Mouse (Mus musculus): ENCODE measurements around the gene Kcna5. TPM values are rescaled to one million over a fixed set of nuclear protein-coding genes. Genes with fewer than 3 reads are reported as not detected.
A peak's percentile ranks its signal among the peaks of the same experiment; 100 is the strongest.

The Kcna5 gene
- polyA plus RNA-seq (2015; fragmentation: Nextera tagmentation; extraction: Ambion mirVana), result 4.8 and 5.0 TPM in 2 replicates

- peak within 1 kb of the TSS; percentile 33 for H3K4me3 ChIP-seq (ENCODE audit: low read length)
- peaks cover 16% of the 10 kb centered on the region for H3K27me3 ChIP-seq (ENCODE audit: insufficient read depth, low read length)
- ATAC-seq (ENCODE audit: low FRiP score, low TSS enrichment), result peak; percentile 92
- H3K36me3 ChIP-seq (ENCODE audit: insufficient read depth, low read length), result no peaks in the 10 kb centered on the region
- H3K4me1 ChIP-seq (ENCODE audit: insufficient read depth, low read length), result peaks cover 20% of the 10 kb centered on the region
- H3K9me3 ChIP-seq (ENCODE audit: low read length), result no peaks in the 10 kb centered on the region
- H3K27ac ChIP-seq (ENCODE audit: low read length), result peak within 1 kb of the TSS; percentile 69
- peak within 1 kb of the TSS; percentile 53 for H3K9ac ChIP-seq (replicated peaks; ENCODE audit: low read length)
- H3K4me2 ChIP-seq (replicated peaks; ENCODE audit: low read depth, low read length), result peak within 1 kb of the TSS; percentile 60
- 2% methylated on average over 15 of the region's 15 CpGs for WGBS
Observed at GRCm38 (mm10) chr6:126535208-126535910, at the start of gene Kcna5. Kcna5 (minus strand) TSS chr6:126535412.

DNA sequence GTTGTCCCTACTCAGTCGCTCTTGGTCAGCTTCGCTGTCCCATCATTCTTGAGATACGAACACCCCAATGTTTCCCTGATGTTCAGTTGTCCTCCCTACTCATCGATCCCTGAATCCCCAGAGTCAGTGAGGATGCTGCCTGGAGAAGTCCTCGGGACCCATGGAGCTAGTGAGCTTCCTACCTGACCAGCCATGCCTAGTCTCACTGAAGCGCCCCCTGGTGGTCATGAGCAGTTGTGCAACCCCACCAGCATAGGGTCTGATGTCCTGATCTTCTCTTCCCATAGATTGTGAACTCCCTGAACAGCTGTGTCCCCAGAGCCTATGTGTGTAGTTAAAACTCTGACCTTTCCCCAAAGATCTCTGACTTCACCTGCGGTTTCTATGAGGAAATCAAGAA, 47.9 kb upstream of the Kcna5 start:
- no peak for ATAC-seq (ENCODE audit: low FRiP score, low TSS enrichment)
- 63% methylated on average over 7 of the region's 7 CpGs for whole genome bisulfite sequencing
- Histone ChIP-seq H3K9ac (replicated peaks; ENCODE audit: low read length) (no peak overlapping the region), H3K27me3 (ENCODE audit: insufficient read depth, low read length) (no peaks in the 10 kb centered on the region), H3K4me1 (ENCODE audit: insufficient read depth, low read length) (no peaks in the 10 kb centered on the region), H3K4me3 (ENCODE audit: low read length) (no peak overlapping the region), H3K4me2 (replicated peaks; ENCODE audit: low read depth, low read length) (no peak overlapping the region), H3K9me3 (ENCODE audit: low read length) (no peaks in the 10 kb centered on the region), H3K27ac (ENCODE audit: low read length) (no peak overlapping the region), H3K36me3 (ENCODE audit: insufficient read depth, low read length) (no peaks in the 10 kb centered on the region)

DNA sequence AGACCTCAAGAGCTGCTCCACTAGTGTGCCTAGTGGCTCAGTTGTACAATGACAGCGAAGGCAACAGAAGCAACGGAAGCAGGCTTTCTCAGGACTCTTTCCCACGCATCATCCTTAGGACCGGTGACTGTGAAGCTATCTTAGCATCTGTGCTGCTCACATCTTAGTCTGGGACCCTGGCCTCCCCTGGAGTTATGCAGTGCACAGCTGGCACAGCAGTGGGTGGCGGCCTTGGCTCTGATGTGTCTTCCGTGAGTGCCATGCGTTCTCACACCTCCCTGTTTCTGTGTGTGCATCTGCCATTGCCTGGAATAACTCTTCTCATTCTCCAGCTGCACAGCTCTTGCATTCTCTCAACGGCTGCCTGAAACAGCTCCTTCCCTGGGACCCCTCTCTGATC, 46.4 kb upstream of the Kcna5 start:
- Histone ChIP-seq H3K27ac (ENCODE audit: low read length) (no peak overlapping the region), H3K9ac (replicated peaks; ENCODE audit: low read length) (no peak overlapping the region), H3K4me1 (ENCODE audit: insufficient read depth, low read length) (no peaks in the 10 kb centered on the region), H3K36me3 (ENCODE audit: insufficient read depth, low read length) (no peaks in the 10 kb centered on the region), H3K27me3 (ENCODE audit: insufficient read depth, low read length) (no peaks in the 10 kb centered on the region), H3K9me3 (ENCODE audit: low read length) (no peaks in the 10 kb centered on the region), H3K4me3 (ENCODE audit: low read length) (no peak overlapping the region), H3K4me2 (replicated peaks; ENCODE audit: low read depth, low read length) (no peak overlapping the region)
- WGBS, result 86% methylated on average over 8 of the region's 8 CpGs
- ATAC-seq (ENCODE audit: low FRiP score, low TSS enrichment), result no peak

DNA sequence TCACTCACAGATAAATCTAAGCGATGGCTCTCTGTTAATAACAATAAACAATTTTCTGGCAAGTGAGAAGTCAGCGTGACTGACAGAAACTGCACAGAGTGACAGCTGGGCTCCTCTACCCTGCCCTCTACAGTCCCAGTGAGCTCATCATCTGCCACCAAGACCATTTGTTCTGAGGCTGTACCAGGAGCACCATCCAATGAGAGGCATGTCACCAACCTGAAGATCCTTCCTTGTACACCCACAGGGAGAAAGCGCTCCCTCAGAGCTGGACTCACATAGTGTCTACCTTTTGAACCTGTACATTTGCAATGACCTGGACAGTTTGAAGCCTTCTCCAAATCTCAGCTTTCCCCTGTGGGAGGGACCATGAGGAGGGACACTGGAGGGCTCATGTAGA, 45.4 kb upstream of the Kcna5 start:
- Histone ChIP-seq H3K4me1 (ENCODE audit: insufficient read depth, low read length) (no peaks in the 10 kb centered on the region), H3K4me2 (replicated peaks; ENCODE audit: low read depth, low read length) (no peak overlapping the region), H3K4me3 (ENCODE audit: low read length) (no peak overlapping the region), H3K9ac (replicated peaks; ENCODE audit: low read length) (no peak overlapping the region), H3K27me3 (ENCODE audit: insufficient read depth, low read length) (no peaks in the 10 kb centered on the region), H3K9me3 (ENCODE audit: low read length) (no peaks in the 10 kb centered on the region), H3K27ac (ENCODE audit: low read length) (no peak overlapping the region), H3K36me3 (ENCODE audit: insufficient read depth, low read length) (no peaks in the 10 kb centered on the region)
- ATAC-seq (ENCODE audit: low FRiP score, low TSS enrichment), result no peak
- WGBS, result 88% methylated on average over 3 of the region's 3 CpGs

DNA sequence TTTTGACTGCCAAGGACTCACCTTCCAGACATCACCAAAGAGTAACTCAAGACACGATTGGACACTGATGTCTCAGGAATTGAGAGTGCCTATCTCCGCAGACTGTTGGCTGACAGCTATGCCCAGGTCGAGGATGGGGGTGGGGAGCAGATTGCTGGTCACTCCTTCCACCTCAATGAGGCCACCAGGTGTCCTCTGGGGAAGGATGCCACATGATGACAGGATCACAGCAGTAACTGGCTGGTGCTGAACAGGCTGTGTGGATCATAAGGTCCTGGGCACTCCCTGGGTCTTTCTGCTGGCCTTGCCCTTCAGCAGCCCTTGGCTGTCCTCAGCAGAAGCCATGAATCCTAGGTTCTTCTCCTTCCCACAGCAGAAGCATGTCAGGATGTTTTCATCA, 42.2 kb upstream of the Kcna5 start:
- H3K27ac ChIP-seq (ENCODE audit: low read length), result no peak overlapping the region
- 0 out of 2 replicates have a peak, but pooled peaks cover 8% of the 10 kb centered on the region for H3K4me1 ChIP-seq (ENCODE audit: insufficient read depth, low read length)
- H3K4me3 ChIP-seq (ENCODE audit: low read length), result no peak overlapping the region
- ATAC-seq (ENCODE audit: low FRiP score, low TSS enrichment), result no peak
- H3K9ac ChIP-seq (replicated peaks; ENCODE audit: low read length), result no peak overlapping the region
- no peaks in the 10 kb centered on the region for H3K36me3 ChIP-seq (ENCODE audit: insufficient read depth, low read length)
- H3K9me3 ChIP-seq (ENCODE audit: low read length), result no peaks in the 10 kb centered on the region
- WGBS, result 76% methylated on average over 3 of the region's 3 CpGs
- H3K27me3 ChIP-seq (ENCODE audit: insufficient read depth, low read length), result no peaks in the 10 kb centered on the region
- no peak overlapping the region for H3K4me2 ChIP-seq (replicated peaks; ENCODE audit: low read depth, low read length)

- H3K27me3 ChIP-seq (ENCODE audit: insufficient read depth, low read length), result no peaks in the 10 kb centered on the region
- H3K4me3 ChIP-seq (ENCODE audit: low read length), result no peak overlapping the region
- no peak for ATAC-seq (ENCODE audit: low FRiP score, low TSS enrichment)
- 0 out of 2 replicates have a peak, but pooled peaks cover 8% of the 10 kb centered on the region for H3K4me1 ChIP-seq (ENCODE audit: insufficient read depth, low read length)
- H3K4me2 ChIP-seq (replicated peaks; ENCODE audit: low read depth, low read length), result no peak overlapping the region
- no peaks in the 10 kb centered on the region for H3K36me3 ChIP-seq (ENCODE audit: insufficient read depth, low read length)
- H3K27ac ChIP-seq (ENCODE audit: low read length), result no peak overlapping the region
- H3K9me3 ChIP-seq (ENCODE audit: low read length), result no peaks in the 10 kb centered on the region
- 44% methylated on average over 1 of the region's 1 CpGs for WGBS
- H3K9ac ChIP-seq (replicated peaks; ENCODE audit: low read length), result no peak overlapping the region
Observed at GRCm38 (mm10) chr6:126576566-126576965, 41.4 kb upstream of the Kcna5 start.

DNA sequence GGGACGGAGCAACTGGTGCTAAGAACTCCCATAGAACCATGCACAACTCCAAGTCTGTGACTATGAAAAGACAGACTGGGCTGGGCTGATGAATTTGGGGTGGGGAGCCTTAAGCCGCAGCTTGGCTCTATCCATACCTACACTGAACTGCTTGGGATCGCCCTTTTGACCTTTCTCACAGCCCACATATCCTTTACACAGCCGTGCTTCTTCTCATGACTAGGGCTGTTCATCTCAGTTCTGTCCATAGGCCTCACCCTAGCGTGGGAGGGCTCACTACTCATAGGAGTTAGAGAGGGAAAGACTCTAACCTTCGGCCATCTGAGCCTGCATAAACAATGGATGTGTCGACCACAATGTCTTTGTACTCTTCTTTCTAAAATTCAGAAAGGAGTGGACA, 39.6 kb upstream of the Kcna5 start:
- Histone ChIP-seq H3K27me3 (ENCODE audit: insufficient read depth, low read length) (no peaks in the 10 kb centered on the region), H3K4me3 (ENCODE audit: low read length) (no peak overlapping the region), H3K4me2 (replicated peaks; ENCODE audit: low read depth, low read length) (no peak overlapping the region), H3K4me1 (ENCODE audit: insufficient read depth, low read length) (0 out of 2 replicates have a peak, but pooled peaks cover 8% of the 10 kb centered on the region), H3K36me3 (ENCODE audit: insufficient read depth, low read length) (no peaks in the 10 kb centered on the region), H3K9me3 (ENCODE audit: low read length) (no peaks in the 10 kb centered on the region), H3K9ac (replicated peaks; ENCODE audit: low read length) (no peak overlapping the region), H3K27ac (ENCODE audit: low read length) (no peak overlapping the region)
- peak; percentile 76 for ATAC-seq (ENCODE audit: low FRiP score, low TSS enrichment)
- 39% methylated on average over 7 of the region's 7 CpGs for WGBS

DNA sequence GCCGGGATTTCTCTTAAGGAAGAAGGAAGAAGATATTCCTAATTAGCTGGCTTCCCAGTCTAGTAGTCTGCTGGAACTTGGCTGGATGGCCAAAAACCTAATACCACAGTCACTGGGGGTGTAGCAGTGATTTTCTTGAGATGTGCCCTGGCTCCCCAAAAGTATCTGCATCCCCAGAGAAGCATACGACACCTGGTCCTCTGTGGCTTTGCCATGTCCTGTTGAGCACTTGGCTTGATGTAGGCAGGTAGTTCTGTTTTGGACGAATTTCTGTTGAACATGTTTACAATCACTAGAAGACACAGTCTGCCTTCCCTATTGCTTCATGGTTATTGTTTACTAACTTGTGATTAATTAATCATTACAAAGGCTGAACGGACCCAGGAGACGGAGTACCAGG, 37.8 kb upstream of the Kcna5 start:
- no peaks in the 10 kb centered on the region for H3K27me3 ChIP-seq (ENCODE audit: insufficient read depth, low read length)
- 77% methylated on average over 5 of the region's 5 CpGs for WGBS
- H3K36me3 ChIP-seq (ENCODE audit: insufficient read depth, low read length), result no peaks in the 10 kb centered on the region
- H3K27ac ChIP-seq (ENCODE audit: low read length), result no peak overlapping the region
- 0 out of 2 replicates have a peak, but pooled peaks cover 8% of the 10 kb centered on the region for H3K4me1 ChIP-seq (ENCODE audit: insufficient read depth, low read length)
- no peak overlapping the region for H3K9ac ChIP-seq (replicated peaks; ENCODE audit: low read length)
- no peak overlapping the region for H3K4me2 ChIP-seq (replicated peaks; ENCODE audit: low read depth, low read length)
- no peak for ATAC-seq (ENCODE audit: low FRiP score, low TSS enrichment)
- H3K4me3 ChIP-seq (ENCODE audit: low read length), result no peak overlapping the region
- H3K9me3 ChIP-seq (ENCODE audit: low read length), result no peaks in the 10 kb centered on the region

DNA sequence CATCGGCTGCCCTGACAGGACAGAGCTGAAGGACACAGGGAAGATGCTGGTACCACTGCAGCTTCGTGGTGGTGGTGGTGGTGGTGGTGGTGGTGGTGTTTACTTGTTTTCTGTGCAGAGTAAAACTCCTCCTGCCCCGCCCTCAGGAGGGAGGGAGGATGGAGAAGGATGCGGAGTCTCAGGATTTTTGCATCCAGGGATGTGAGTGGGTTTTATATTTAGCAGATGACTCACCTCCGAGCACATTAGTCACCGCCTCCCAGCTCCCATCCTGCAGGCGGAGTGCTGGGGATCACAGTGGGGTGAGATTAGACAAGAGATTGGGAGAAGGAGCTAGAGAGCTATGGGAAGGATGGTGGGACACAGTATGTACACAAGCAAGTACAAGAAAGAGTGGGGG, 34.6 kb upstream of the Kcna5 start:
- no peak overlapping the region for H3K4me3 ChIP-seq (ENCODE audit: low read length)
- no peak overlapping the region for H3K9ac ChIP-seq (replicated peaks; ENCODE audit: low read length)
- H3K36me3 ChIP-seq (ENCODE audit: insufficient read depth, low read length), result no peaks in the 10 kb centered on the region
- H3K4me1 ChIP-seq (ENCODE audit: insufficient read depth, low read length), result 0 out of 2 replicates have a peak, but pooled peaks cover under 1% of the 10 kb centered on the region
- no peak overlapping the region for H3K4me2 ChIP-seq (replicated peaks; ENCODE audit: low read depth, low read length)
- H3K27ac ChIP-seq (ENCODE audit: low read length), result no peak overlapping the region
- WGBS, result 64% methylated on average over 7 of the region's 7 CpGs
- ATAC-seq (ENCODE audit: low FRiP score, low TSS enrichment), result no peak
- no peaks in the 10 kb centered on the region for H3K27me3 ChIP-seq (ENCODE audit: insufficient read depth, low read length)
- H3K9me3 ChIP-seq (ENCODE audit: low read length), result no peaks in the 10 kb centered on the region

DNA sequence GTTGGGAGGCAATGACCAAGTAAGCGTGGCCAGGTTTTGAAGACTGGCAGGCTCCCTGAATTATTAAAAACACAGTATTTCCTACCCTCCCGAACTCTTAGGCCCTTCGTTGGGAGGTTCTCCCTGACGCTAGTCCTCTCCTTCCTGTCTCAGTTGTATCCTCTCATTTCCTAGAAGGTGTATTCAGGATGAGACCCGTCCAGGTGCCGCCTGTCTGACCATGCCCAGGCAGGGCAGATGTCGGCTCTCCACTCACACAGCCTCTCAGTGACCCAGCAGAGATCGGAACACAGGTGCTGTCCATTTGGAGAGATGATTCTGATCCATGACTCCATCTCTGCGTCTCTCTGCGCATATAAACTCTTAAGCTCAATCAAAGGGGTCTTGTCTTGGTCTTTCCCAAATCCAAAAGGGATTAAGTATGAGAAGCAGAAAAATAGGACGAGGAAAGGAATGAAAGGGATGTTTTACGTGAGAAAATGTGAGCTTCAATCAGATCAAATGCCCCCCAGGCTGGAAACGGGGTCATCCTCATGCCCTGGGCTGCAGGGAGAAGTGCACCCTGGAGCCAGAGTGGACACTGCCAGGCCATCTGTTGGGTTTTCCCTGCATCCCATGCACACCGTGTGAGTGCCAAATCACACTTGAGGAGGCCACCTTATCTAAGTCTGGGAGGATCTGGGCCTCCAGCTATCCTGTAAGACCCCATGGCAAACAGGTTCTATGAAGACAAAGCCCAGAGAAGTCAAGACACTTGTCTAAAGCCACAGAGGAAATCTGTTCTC, 33.0 kb upstream of the Kcna5 start:
- 84% methylated on average over 14 of the region's 14 CpGs for WGBS
- H3K4me3 ChIP-seq (ENCODE audit: low read length), result no peak overlapping the region
- no peak for ATAC-seq (ENCODE audit: low FRiP score, low TSS enrichment)
- no peak overlapping the region for H3K9ac ChIP-seq (replicated peaks; ENCODE audit: low read length)
- no peak overlapping the region for H3K27ac ChIP-seq (ENCODE audit: low read length)
- no peaks in the 10 kb centered on the region for H3K4me1 ChIP-seq (ENCODE audit: insufficient read depth, low read length)
- no peaks in the 10 kb centered on the region for H3K27me3 ChIP-seq (ENCODE audit: insufficient read depth, low read length)
- no peaks in the 10 kb centered on the region for H3K9me3 ChIP-seq (ENCODE audit: low read length)
- no peaks in the 10 kb centered on the region for H3K36me3 ChIP-seq (ENCODE audit: insufficient read depth, low read length)
- no peak overlapping the region for H3K4me2 ChIP-seq (replicated peaks; ENCODE audit: low read depth, low read length)
